Mouse (Mus musculus) layer of hippocampus, postnatal 25 days (tissue): Measurements from ENCODE around the gene Best2. TPM values are rescaled to one million over a fixed set of nuclear protein-coding genes. Genes with fewer than 3 reads are reported as not detected.

ENCODE experiments used
- DNase-seq, 2 experiments: peaks; one replicate each; pipeline ENCODE4 v3.0.0; 2022; ENCODE audit warnings: mixed read lengths in 2 of 2, low spot score in 1 of 2; ENCODE audit errors: extremely low spot score in 1 of 2
- microRNA-seq, 2 experiments: library from miRNA; unstranded; fragments of <30 nt; microRNA quantifications; one replicate each; pipeline ENCODE4 v1.2.0; 2021
- total RNA-seq, 2 experiments: library from RNA; stranded (reverse); gene quantifications; 2 replicates each; pipeline ENCODE4 v1.2.3; 2021

Best2 gene
- total RNA-seq, 2 experiments from 2014 or later = not detected

DNA sequence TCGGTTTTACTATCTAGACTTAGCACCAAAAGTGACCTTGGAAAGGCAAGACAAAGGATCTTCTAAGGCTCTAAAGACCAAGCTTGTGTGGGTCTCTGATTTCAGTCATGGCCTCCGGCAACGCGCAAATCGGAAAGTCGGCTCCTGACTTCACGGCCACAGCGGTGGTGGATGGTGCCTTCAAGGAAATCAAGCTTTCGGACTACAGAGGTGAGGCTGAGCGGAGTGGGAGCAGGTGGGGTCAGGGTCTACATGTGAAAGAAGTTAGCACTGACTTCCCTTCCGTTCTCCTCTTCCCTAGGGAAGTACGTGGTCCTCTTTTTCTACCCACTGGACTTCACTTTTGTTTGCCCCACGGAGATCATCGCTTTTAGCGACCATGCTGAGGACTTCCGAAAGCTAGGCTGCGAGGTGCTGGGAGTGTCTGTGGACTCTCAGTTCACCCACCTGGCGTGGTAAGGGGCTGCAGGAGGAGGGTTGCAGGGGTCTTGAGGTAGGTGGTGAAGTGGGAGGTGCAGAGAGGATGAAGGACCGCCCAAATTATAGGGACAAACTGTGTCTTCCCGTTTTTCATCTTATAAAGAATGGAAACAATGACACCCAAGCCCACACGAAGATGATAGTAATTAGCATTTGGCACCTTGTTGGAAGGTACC, 44.1 kb downstream of the Best2 start:
- no peak for DNase-seq

DNA sequence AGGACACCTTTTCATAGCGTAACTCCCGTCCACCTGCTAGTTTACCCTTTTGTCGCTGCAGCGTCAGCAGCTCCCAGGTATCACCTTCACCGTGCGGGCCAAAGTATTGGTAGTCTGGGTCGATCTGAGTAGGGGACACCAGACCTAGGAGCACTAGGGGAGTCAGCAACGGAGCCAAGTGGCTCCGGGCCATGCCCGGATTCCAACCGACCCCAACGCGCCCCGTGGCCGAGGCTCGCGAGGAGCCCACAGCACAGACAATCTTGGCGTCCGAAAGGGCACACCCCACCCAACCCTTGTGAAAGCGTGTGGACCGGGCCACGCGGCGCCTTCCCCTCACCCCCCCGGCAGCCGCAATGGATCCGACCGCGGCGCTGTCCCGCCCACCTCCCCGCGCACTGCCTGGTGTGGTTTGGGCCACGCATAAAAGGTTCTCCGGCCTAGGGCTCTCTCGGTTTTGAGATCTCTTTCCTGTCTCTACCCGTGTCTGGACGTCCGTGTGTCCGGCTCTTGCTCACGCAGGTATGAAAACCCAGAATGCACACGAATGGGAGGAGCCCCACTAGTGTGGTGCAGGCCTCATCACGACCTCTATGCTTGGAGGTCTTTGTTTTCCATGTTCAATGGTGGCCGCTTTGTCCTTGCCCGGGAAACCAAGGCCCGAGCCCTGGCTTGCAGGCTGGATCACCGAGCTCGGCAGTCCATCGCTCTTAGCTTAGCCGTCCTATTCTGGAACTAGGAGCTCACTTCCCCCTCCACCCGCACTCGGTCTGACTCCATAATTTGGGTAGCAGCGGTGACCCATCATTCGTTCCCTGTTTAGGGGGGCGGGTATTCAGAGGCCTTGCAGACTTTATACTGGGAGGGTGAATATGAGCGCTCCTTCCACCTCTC, 44.8 kb downstream of the Best2 start, which contains the start of the genes Gm49661, Prdx2 and Rnaseh2a:
Gene Gm49661, minus strand, starts transcription at position 193 of the 894 bp plus-strand sequence.
Gene Prdx2, plus strand, starts transcription at position 347 of the 894 bp plus-strand sequence.
Gene Rnaseh2a, minus strand, starts transcription at position 527 of the 894 bp plus-strand sequence.
- peak; percentile 64 to 68 for DNase-seq

- no peak for DNase-seq
Measured at GRCm38 (mm10) chr8:84968650-84969049, 45.7 kb downstream of the Best2 start.

DNA sequence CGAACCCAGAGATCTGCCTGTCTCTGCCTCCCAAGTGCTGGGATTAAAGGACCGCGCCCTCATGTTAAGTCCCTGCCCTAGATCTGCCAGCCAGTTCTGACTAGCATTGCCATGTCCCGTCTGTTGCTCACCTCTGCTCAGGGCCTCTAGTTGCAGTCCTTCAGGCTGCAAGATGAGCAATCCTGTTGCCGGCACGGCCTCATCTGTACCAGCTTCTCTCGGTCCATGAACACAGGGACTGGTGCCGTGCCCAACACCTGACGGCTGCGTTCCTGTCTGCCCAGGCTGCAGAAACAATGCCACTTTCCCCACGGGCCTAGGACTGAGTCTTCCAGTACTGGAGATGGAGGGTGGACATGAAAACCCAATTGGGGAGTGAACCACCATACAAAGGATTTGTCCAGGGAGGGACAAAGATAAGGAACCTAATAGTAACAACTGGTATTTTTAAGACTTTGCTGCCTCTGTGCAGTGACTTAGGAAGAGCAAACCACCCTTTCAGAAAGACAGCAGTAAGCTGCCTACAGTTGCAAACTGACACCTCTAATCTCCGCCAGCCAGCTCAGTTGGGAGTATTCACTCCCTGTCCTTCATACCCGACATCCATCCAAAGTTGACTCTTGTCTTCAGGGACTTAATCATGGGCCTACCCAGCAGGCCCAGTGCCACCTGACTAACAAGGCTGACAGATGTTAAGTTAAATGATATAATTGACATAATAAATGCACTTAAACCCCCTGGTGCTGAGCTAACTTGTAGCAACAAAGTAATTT, 46.6 kb downstream of the Best2 start:
- no peak for DNase-seq

GRCm38 (mm10) chr8:84966603-84967002, 47.7 kb downstream of the Best2 start:
- no peak for DNase-seq

DNA sequence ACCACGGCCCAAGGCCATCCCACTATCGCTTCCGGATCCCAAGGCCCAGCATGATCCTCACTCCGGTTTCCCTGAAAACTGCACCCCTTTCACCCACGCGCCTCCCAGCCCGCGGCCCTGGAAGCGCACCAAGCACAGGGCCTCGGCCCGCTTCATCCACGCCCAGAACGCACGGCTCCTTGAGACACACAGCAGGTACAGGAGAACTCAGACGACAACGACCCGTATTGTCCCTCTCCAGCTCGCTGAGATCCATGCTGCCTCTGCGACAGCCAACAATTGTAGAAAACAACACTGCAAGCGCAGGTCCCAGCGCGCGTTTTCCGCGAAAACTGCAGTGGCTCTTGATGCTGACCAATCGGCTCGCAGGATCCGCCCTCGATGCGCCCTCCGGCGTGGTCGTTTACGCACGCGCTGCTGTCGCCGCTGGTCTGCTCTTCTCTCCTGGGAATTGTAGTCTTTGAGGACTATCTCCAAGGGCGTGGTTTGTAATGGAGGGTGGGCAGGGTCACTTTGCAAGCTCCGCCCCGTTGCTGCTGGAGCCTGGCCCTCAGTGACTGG, 48.5 kb downstream of the Best2 start:
- DNase-seq = peak; percentile 71 to 76

- DNase-seq = no peak
Measured at GRCm38 (mm10) chr8:84963952-84964351, 50.4 kb downstream of the Best2 start.

GRCm38 (mm10) chr8:84959811-84960210, 54.5 kb downstream of the Best2 start:
- DNase-seq = no peak

Small RNA genes within 50 kb of the gene (microRNA-seq; reads per million reads assigned to microRNA genes)
- gene Mir7070 = 4.8 to 7.4 reads per million in 2 experiments

Other genes starting within 250 kb of the Best2 start
- gene Nfix, start 214.2 kb downstream of the Best2 start, total RNA-seq = 100 to 1,000 TPM; 406 to 477 TPM
- gene Dand5, start 191.7 kb downstream of the Best2 start, total RNA-seq = 10 to 100 TPM in 1 of 2 experiments, 1 to 10 TPM in 1; 9.3 to 10.6 TPM
- 10 to 100 TPM; 23.7 to 27.3 TPM for gene Gadd45gip1, start 183.0 kb downstream of the Best2 start, total RNA-seq
- 10 to 100 TPM; 67.0 to 69.7 TPM for gene Rad23a, start 173.9 kb downstream of the Best2 start, total RNA-seq
- gene Calr, start 167.6 kb downstream of the Best2 start, total RNA-seq = 100 to 1,000 TPM; 473 to 552 TPM
- 10 to 100 TPM; 52.4 to 53.3 TPM for gene Farsa, start 157.5 kb downstream of the Best2 start, total RNA-seq
- 10 to 100 TPM; 16.5 to 18.0 TPM for gene Syce2, start 142.4 kb downstream of the Best2 start, total RNA-seq
- 10 to 100 TPM; 32.4 to 39.7 TPM for gene Gcdh, start 120.6 kb downstream of the Best2 start, total RNA-seq
- gene Klf1, start 112.6 kb downstream of the Best2 start, total RNA-seq = under 1 TPM in 1 of 2 experiments, not detected in 1; 0.17 TPM
- 1 to 10 TPM; 3.7 to 4.3 TPM for gene Dnase2a, start 106.0 kb downstream of the Best2 start, total RNA-seq
- gene Mast1, start 77.2 kb downstream of the Best2 start, total RNA-seq = 100 to 1,000 TPM in 1 of 2 experiments, 10 to 100 TPM in 1; 75.7 to 100 TPM
- 1 to 10 TPM in 1 of 2 experiments, under 1 TPM in 1; 0.47 to 1.3 TPM for gene Rtbdn, start 67.5 kb downstream of the Best2 start, total RNA-seq
- gene Gm49661, start 45.1 kb downstream of the Best2 start, total RNA-seq = not detected
- 100 to 1,000 TPM; 335 to 353 TPM for gene Prdx2, start 44.9 kb downstream of the Best2 start, total RNA-seq
- gene Rnaseh2a, start 44.8 kb downstream of the Best2 start, total RNA-seq = 10 to 100 TPM; 37.1 to 41.5 TPM
- 10 to 100 TPM; 67.9 to 68.8 TPM for gene Junb, start 35.8 kb downstream of the Best2 start, total RNA-seq
- gene Hook2, start 23.9 kb downstream of the Best2 start, total RNA-seq = 1 to 10 TPM; 7.6 to 9.3 TPM
- 100 to 1,000 TPM; 116 to 128 TPM for gene Asna1, start 10.8 kb upstream of the Best2 start, total RNA-seq
- 100 to 1,000 TPM; 130 to 144 TPM for gene Trir, start 12.3 kb upstream of the Best2 start, total RNA-seq
- 100 to 1,000 TPM; 145 to 159 TPM for gene Tnpo2, start 22.4 kb upstream of the Best2 start, total RNA-seq
- gene Fbxw9, start 45.5 kb upstream of the Best2 start, total RNA-seq = 10 to 100 TPM; 19.7 to 27.8 TPM
- gene Gm5741, start 53.5 kb upstream of the Best2 start, total RNA-seq = not detected
- 10 to 100 TPM; 57.7 to 62.0 TPM for gene Dhps, start 57.2 kb upstream of the Best2 start, total RNA-seq
- gene Wdr83os, start 66.2 kb upstream of the Best2 start, total RNA-seq = 10 to 100 TPM; 57.7 to 69.0 TPM
- 10 to 100 TPM; 28.7 to 32.3 TPM for gene Wdr83, start 66.8 kb upstream of the Best2 start, total RNA-seq
- 10 to 100 TPM; 36.1 to 41.8 TPM for gene Man2b1, start 68.7 kb upstream of the Best2 start, total RNA-seq
- gene Zfp791, start 108.6 kb upstream of the Best2 start, total RNA-seq = 1 to 10 TPM; 7.0 to 7.1 TPM
- gene Cks1brt, start 137.4 kb upstream of the Best2 start, total RNA-seq = not detected
- gene Olfr371, start 211.5 kb upstream of the Best2 start, total RNA-seq = not detected